Mouse (Mus musculus) retina, postnatal 1 day (tissue): ENCODE measurements around the gene Rxra.

Source experiments
- DNase-seq: peaks from one replicate; pipeline ENCODE4 v3.0.0-alpha.2; 2012

Rxra gene

DNA sequence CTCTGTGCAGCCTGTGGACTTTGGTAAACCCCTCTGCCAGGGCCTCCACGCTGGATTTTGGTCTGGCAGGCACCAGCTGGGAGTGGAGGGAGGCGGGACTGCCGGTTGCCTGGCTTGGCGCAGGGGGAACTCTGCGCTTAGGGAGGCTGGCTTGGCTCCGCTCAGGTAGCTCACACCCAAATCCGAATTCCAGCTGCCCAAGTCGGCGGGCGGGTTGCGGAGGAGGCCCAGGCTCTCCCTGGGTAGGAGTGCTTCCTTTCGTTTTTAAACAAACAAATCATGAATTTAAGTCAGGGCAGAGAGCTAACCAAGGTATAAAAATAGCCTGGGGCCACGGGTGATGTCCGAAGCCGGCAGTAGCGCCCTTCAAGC is at the start of gene Rxra:
Rxra (plus strand) TSS at position 335 of the 372 bp plus-strand sequence.
- peak; percentile 48 for DNase-seq

DNA sequence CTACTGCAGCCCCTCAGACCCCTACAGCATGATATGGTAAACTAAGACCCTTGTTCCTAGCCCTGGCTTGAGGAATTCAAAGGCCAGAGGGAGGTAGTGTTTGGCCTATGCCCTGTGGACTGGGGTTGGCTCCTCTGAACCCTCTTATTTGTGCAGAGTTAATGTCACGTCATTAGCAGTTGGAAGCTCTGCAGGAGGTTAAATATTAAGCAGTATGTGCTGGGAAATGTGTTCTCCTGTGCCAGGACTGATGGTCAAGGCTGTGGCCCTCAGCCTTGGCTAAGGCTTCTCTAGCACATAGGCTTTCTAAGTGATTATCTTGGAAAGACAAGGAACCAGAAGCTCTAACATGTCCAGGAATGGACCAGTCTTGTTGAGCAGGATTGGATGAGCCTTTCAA is 49.6 kb upstream of the Rxra start:
- DNase-seq = no peak

DNA sequence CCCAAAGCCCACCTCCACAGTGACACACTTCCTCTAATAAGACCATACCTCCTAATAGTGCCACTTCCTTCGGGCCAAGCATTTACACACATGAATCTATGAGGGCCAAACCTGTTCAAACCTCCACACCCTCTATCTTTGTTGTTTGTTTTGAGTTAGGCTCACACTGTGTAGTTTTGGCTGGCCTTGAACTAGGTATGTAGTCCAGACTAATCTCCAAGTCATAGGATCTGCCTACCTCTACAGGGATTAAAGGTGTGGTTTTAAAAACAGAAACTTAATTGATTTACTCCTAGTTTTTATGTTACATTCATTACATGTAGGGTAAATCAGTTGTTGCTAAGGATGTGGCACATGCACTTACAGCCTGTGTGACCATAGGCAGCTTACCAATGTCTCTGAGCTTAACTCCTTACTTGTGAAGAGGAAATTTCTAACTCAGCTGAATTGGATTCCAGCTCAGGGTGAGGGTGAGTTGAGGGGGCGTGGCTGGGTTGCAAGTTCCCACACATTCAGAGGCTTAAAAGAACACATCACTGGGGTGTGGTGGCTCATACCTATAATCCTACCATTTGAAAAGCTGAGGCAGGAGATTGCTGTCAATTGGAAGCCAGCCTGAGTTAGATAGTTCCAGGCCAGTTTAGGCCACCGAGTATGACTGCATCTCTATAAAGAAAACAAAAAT is 45.5 kb upstream of the Rxra start:
- DNase-seq = no peak

DNA sequence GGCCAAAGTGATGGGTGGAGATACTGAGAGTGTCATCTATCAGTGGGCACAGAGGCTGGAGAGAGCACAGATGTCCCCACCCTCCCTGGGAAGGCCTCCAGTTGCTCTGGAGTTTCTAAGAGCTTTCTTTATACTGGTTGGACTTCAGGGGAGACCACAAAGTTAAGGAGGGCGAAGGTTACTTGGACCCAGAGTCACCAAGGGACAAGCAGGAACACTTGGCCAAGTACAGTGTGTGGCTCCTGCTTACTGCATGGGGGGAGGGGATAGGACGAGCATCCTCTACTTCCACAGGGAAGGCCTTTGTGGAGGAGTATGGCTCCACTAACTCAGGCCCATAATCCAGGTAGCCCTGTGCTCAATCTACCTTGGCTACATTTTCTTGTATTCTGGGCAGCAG is 42.8 kb upstream of the Rxra start:
- DNase-seq = no peak

DNA sequence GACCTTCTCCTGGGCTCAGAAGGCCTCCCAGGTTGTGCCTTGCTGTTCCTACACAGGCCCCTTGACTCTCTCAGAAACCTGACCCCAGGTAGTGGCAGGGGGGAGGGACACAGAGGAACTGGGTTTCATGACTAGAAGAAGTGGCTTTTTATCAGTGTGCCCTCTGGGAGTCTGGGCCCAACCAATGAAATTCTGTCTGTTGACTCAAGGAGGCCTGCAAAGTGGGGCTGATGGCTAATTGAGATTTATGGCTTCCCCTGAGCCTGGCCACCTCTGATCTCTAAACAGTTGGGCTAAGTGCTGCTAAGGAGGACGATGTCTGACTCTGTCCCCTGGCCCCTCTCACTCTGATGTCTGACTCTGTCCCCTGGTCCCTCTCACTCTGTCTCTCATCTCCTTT is 42.2 kb upstream of the Rxra start:
- no peak for DNase-seq

DNA sequence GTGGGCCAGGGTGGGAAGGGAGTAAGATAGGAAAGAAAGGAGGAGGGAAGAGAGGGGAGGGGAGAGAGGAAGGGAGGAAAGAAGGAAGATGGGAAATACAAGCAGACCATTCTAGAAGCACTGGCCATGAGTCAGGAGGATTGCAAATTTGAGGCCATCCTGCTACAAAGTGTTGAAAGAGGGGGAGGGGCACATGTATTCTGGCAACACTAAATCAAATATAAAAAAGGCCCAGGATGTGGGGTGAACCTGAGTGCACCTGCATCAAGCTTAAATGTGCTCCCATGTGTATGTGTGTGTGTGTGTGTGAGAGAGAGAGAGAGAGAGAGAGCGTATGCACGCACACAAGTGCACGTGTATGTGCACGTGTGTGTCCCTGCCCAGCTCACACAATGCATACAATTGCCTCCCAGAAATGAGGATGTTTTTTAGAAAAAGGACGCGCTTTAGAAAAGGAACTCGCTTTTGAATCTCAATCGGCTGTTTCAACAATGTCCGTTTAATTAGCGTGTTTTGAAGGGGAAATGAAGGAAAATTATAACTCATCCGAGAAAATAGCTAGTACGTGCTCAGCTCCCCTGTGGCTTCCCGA is 41.0 kb upstream of the Rxra start:
- DNase-seq = no peak

DNA sequence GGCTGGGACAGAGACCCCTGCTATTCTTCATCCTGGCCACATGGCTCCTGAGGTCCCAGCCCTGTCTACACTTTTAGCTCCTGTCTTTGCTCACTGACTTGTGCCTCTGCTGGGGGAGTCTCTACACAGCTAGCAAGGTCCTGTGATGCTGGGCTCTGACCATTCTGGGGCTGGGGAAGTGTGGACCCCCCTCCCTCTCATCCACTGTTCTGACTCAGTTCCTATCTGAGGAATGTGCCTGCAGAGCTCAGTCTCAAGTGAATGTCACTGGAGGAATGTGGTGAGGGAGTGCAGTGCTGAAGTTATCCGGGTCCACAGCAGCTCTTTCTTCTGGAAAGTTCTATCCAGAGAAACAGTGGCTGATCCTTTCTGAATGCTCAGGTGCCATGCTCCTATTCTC is 39.4 kb upstream of the Rxra start:
- no peak for DNase-seq

DNA sequence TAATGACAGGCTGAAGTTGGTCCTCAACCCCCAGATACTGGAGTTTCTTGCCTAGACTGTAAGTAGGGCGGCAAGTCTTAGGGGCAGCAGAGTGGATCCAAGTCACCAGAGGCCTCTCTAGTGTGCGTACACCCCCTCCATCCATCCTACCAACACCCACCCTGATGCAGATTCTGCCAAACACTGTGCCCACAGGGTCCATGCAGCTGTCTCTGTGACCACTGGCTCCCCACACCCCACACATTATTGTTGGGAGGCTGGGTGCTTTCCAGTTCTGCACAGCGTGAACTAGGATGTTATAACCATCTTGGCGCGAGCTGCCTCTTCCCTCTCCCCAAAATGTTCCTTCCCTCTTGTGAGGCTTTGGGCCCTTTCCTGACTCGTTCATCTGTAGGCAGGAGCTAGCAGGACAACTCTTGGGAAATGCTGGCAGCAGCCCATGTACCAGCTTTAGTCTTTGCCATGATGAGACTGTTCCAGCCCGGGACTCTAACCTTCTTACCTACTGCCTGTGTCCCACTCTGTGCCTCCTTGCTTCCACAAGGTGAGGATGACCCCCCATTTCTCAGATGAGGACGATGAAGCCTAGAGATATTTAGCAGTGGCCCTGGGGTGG is 38.9 kb upstream of the Rxra start:
- DNase-seq = no peak

DNA sequence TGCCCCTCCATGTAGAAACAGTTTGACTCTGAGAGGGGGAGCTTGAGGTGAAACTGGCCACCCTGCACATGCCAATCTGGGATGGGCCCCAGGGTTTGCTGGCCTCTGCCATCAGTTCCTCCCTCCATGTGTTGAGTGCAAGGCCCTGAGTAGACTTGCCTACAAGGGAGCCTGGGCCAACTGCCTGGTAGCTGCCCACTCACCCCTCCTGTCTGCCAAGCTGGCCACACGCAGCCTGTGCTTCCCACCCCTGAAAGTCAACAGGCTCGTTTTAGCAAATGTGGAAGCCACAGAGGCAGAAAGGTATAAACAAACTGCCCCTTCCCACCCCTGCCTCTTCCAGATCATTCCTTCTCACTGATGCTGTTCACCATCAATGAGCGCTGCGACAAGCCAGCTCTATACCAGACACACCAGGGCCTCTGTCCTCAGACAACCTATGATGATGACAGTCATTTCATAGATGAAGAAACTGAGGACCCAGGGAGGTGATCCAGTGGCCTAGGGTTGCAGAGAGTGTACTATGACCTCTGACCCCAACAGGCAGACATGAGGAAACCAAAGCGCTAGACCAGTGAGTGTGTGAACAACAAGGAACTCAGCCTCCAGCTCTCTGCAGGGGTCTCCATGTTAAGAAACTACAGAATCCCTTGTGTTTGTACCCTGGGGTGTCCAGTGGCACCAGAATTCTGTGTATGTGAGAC is 36.5 kb upstream of the Rxra start:
- DNase-seq = no peak

DNA sequence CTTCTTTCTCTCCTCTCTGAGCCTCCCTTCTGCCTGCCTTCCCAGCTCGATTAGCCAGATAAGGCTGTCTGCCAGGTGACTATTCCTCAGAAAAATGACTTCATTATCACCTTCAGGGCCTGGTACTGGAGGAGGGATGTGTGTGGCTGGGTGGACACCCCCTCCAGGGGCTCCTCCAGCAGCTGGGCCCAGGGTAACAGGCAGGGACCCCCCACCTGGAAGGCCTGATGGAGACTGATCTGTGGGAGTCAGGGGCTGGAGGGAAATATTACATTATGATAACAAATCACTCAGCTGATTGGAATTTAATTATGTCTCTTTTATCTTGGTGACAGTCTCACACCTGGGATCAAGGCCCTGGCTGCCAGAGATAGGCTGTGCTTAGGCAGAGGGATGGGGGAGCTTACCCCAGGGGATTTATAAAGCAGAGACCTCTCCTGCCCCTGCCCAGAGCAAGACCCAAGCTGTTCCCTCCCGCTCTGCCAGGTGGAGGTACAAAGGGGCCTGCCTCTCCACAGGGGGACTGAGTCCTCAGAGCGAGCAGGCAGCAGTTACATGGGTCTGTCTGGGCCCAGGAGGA is 35.2 kb upstream of the Rxra start:
- DNase-seq = no peak

DNA sequence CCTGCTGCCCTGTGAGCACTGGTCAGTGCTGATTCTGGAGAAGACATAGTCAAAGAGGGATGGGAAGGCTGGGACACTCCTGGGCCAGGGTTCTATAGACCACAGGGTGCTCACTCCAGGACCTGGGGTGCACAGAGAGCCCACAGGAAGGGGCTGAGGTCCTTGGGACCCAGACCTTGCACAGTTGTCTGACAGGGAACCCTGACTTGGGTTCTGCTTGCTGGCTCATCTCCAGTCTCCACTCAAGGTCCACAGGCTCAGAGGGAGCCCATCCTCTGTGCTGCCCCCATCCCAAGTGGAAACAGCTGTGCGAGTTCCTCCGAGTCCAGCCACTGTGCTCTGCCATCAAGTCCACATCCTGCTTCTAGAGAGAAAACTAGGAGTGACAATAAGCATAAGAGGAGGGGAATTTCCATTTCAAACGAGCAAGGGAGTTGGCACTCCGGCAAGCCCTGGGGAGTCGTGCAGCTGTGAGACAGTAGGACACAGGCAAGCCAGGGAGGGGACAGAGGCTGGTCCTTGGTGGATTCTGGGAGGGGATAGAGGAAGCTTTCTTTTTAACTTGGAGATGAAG is 31.6 kb upstream of the Rxra start:
- DNase-seq = no peak

DNA sequence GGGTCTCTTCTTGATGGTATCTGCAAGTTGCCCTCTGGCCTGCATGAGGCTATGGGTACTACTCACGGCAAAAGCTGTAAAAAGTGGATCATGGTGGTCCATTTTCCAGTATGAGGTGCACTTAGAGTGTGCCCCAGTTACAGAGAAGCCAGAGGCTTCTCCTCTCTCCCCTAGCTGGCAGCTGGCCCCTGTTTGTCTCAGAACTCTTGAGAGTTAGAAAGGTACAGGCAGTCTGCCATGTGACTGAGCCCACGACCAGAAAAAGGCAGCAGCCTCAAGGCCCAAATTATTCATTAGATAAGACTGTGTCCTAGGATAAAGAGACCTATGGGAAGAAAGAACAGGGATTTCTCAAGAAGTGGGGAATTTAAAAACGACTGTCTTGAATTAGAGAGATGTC is 30.8 kb upstream of the Rxra start:
- DNase-seq = no peak

DNA sequence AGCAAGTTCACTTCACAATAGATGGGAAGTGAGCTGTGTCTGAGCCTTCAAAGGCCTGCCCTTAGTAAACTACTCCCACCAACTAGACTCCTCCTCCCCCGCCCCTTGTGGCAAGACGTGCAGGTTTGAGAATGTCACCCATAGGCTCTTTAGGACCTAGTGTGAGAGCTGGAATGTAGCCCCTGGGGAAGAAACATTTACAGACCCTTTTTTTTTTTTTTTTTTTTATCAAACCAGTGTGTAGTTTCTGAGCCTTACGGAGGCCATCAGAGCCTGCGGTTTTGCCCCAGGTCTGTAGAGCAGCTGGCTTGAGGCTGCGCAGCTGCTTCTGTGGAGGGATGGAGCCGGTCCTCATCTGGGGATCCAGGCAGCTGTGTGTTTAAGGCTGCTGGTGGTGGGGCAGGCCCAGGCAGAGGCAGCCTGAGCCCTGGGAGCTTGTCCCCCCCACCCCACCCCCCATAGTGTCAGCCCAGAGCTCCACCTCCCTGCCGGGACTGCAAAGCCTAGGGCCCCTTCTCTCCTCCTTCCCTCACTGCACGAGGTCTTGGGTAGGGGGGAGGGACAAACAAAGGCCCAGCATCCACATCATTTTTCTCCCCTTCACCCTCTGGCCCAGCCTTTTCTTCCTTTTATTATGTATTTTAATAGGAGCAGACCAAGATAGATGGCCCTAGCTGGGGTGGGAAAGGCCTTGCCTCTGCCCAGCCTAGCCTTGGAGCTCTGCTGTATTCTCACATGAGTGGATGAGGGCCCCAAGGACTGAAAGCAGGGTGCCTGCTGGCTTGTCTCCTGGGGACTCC is 26.2 kb upstream of the Rxra start:
- DNase-seq = peak; percentile 23

DNA sequence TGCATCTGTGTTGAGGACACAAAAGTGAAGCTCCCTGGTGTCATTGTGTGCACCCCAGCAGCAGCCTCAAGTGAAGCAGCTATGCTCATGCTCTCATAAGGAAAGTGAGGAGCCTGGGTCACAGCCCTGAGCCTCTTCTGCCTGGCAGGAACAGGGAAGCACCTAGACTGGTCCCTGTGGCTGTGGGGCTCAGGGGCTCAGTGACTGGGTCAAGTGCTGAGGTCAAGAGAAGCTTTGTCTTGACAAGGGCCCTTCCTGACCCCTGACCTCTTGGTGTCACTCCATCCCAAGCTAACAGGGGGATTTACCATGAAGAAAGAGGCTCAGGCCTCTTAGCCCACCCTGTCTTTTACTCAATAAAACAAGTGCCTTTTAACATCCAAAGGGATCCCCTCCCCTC is 25.2 kb upstream of the Rxra start:
- no peak for DNase-seq

DNA sequence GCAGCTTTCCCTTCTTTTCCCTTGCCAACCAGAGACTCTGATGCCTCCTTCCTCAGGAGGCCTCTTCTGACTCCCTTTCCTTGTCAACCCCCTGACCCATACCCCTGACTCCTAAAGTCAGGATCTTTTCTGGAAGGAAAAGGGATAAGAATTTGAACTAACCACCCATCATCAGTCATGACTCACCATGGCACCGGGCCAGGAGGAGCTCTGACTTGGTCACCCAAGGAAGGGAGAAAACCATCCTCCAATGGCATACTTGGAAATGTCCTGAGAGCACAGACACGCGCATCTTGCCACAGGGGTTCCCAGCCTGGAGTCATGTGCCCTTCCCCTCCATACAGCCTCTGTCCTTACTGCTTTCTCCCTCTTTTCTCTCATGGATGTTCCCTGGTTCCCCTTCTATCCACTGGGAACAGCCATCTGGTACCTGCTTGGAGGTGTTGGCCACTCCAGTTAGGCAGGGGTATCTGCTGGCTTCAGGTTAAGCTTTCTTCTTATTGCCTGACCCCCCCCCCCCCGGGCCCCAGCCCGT is 22.7 kb upstream of the Rxra start:
- no peak for DNase-seq

DNA sequence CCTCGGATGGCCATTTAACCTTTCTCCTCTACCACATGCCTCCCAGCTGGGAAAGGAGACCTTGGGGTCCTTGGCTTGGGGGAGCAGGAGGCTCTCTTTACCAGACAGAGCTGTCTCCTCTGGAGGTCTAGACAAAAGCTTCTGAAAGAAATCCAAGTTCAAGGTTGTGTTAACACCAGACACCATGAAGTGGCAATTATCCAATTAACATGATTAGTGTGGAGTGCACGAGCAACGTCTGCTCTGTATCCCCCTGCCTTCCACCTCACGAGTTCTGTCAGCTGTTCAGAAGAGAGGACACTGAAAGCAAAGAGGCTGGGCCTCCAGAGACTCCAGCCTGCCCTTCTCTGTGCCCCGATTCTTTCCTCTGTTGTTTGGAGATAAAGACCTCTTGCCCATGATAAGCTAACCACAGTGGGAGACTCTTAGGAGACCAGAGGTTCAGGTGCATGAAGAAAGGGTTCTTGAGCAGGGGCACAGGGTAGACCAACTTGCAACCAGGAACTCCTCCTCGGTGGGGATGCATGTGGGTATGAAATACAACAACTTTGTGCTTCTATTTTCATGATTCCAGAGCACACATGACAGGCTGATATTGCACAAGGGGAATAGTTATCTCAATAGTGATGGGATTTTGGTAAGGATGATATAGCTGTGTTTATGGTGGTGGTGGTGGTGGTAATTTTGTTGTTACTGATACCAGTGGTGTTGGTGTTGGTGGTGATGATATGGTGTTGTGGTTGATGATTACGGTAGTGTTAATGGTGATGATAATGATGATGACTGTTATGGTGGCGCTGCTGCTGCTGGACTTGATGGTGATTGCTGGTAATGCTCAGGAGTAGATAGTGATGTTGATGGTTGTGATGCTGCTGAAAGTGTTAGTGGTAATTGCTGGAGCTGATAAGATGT is 21.7 kb upstream of the Rxra start:
- peak; percentile 57 for DNase-seq

DNA sequence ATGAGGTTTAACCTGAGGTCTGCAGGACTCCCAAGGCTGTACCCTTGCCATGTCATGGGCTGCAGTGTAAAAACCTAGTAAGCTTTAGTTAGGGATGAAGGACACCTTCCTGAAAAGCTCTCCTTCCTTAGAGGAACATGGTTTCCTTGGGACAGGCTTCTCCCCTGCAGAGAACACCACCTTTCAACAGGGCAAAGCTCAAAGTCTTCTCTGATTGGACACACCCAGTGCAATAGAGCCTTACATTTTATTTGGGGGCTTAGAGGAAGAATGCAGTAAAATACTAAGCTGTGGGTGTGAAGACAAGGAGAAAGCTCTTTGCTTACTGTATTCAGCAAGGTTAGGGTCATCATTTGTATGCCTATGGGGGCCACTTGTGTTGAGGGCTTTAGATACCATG is 19.7 kb upstream of the Rxra start:
- no peak for DNase-seq

DNA sequence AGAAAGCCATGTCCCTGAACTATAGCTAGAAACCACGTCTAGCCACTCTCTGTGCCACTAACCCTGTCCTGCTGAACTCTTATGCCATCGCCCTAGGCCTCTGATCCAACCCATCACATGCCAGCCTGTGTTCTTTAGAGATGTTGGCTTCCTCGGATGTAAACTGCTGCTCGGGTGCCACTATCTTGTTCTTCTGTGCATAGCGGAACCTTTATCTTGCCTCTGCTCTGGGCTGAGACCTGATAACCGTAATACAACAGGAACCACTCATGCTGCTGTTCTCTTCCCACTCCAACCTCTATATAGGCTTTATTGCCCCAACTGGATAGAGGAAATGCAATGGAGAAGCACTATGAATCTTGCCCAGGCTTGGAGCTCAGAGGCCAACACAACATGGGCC is 11.0 kb upstream of the Rxra start:
- no peak for DNase-seq

DNA sequence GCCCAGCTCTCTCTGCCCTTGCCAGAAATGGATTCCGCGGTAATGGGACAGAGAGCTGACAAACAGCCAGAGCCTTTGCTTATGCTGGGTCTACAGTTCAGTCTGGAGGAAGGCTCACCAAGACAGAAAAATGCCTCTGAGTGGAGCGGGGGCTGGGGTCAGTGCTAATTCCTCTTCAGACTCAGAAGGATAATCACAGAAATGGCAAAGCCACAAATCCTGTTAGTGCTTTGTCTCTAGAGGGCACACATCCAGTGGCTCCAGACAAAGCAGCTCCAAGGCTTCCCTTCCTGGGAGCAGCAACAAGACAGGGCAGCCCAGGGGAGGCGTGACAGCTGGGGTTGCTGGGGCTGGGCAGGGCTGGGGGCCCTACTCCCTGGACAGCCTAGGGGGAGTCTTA is 9.5 kb upstream of the Rxra start:
- DNase-seq = peak; percentile 67

DNA sequence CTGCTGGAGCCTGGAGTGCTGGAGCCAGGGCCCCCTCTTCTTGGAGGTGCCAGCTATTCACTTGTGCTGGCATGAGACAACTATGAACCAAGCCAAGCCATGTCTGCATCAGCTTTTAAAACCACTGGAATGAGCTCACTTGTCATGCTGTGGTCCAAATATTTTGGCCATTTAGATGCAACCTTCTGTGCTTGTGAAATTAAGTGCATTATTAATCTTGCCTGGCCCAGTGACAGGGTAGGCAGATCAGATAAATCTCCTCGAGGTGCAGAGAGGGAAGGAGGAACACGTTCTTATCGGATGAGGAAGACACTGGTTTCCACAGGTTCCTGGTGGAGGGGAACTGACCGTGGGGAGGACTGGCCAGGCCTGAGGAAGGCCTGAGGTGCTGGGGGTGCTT is 8.6 kb upstream of the Rxra start:
- no peak for DNase-seq

DNA sequence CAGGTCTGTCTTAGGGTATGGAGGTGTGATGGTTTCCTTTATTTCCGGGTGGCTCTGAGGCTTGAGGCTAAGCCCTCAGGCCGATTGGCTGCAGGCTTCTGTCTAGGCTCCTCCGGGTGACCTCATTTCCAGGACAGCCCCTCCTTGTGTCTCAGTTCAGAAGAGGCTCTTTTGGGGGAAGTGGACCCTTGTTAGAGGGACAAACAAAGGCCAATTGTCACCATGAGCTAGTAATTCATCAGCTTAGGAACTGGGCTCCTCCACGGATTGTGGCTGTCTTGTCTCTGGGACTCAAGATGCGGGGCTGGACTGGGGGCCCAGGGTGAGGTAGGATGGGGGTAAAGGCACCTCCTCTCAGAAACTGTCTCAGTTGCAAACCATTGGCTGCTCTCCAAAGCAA is 5.5 kb upstream of the Rxra start:
- DNase-seq = peak; percentile 93
